Mouse (Mus musculus) stomach, embryonic 15.5 days (tissue): ENCODE measurements around the gene Lrrc4. TPM values are rescaled to one million over a fixed set of nuclear protein-coding genes. Genes with fewer than 3 reads are reported as not detected.

Experiments used
- ATAC-seq: fragments of 200-750 bp; cut with Nextera tagmentation; 2 replicates; pipeline ENCODE4 v1.8.0; 2017; ENCODE audit warnings: low read depth, moderate number of reproducible peaks, moderate TSS enrichment; ENCODE audit not compliant: insufficient read depth, low FRiP score
- H3K27ac ChIP-seq: fragments of 300-500 bp; sonication (generic); 2 replicates; pipeline ENCODE4 v1.5.1; 2015; ENCODE audit warnings: mild to moderate bottlenecking, inconsistent platforms
- H3K27me3 ChIP-seq: fragments of 300-500 bp; sonication (generic); replicated peaks from 2 replicates; pipeline ENCODE4 v1.6.1; 2015; ENCODE audit warnings: inconsistent platforms
- H3K36me3 ChIP-seq: fragments of 300-500 bp; sonication (generic); 2 replicates; pipeline ENCODE4 v1.6.1; 2015; ENCODE audit warnings: inconsistent platforms
- H3K4me1 ChIP-seq: fragments of 300-500 bp; sonication (generic); 2 replicates; pipeline ENCODE4 v1.6.1; 2015; ENCODE audit warnings: inconsistent platforms
- H3K4me2 ChIP-seq: fragments of 300-500 bp; sonication (generic); 2 replicates; pipeline ENCODE4 v1.6.1; 2015; ENCODE audit warnings: mild to moderate bottlenecking, inconsistent platforms
- H3K4me3 ChIP-seq: fragments of 300-500 bp; sonication (generic); replicated peaks from 2 replicates; pipeline ENCODE4 v1.5.1; 2015; ENCODE audit warnings: inconsistent platforms
- H3K9ac ChIP-seq: fragments of 300-500 bp; sonication (generic); 2 replicates; pipeline ENCODE4 v1.6.1; 2015; ENCODE audit warnings: inconsistent platforms
- H3K9me3 ChIP-seq: fragments of 300-500 bp; sonication (generic); 2 replicates; pipeline ENCODE4 v1.6.1; 2016; ENCODE audit warnings: inconsistent platforms
- WGBS: fragments of 180-500 bp; shearing (Covaris S2); methylation state at CpG from one replicate; pipeline ENCODE4 v1.1.7; 2015; 5-methylcytosine and 5-hydroxymethylcytosine counted together
- polyA plus RNA-seq: library from polyadenylated mRNA; unstranded; fragments of >200 nt; fragmentation: Nextera tagmentation; extraction: Ambion mirVana; gene quantifications from 2 replicates; pipeline ENCODE4 v1.2.1, GENCODE M21; 2015

Lrrc4 gene
- polyA plus RNA-seq, 1 experiment from 2014 or later, result 0.41 TPM

GRCm38 (mm10) chr6:28833380-28833822, 1.9 kb upstream of the Lrrc4 start:
- peak overlapping the region; percentile 58 for H3K4me3 ChIP-seq
- peaks cover 19% of the 10 kb centered on the region for H3K4me1 ChIP-seq
- peak overlapping the region; percentile 39; the same call in 1 of the 2 replicates for H3K9ac ChIP-seq
- ATAC-seq, result peak; percentile 71
- WGBS, result 2% methylated on average over 40 of the region's 43 CpGs
- H3K4me2 ChIP-seq, result peak overlapping the region; percentile 100
- H3K36me3 ChIP-seq, result no peaks in the 10 kb centered on the region
- H3K27ac ChIP-seq, result no peak overlapping the region
- H3K9me3 ChIP-seq, result no peaks in the 10 kb centered on the region
- H3K27me3 ChIP-seq, result peaks cover 8% of the 10 kb centered on the region

- Histone ChIP-seq H3K27ac (no peak overlapping the region), H3K4me2 (peak overlapping the region; percentile 100), H3K9ac (peak overlapping the region; percentile 39; the same call in 1 of the 2 replicates), H3K4me1 (peaks cover 19% of the 10 kb centered on the region), H3K4me3 (peak overlapping the region; percentile 58), H3K27me3 (peaks cover 8% of the 10 kb centered on the region), H3K9me3 (no peaks in the 10 kb centered on the region), H3K36me3 (no peaks in the 10 kb centered on the region)
- ATAC-seq, result peak; percentile 53; the same call in 1 of the 2 replicates
- under 1% methylated on average over 57 of the region's 58 CpGs for WGBS
Measured at GRCm38 (mm10) chr6:28832751-28833291, 1.3 kb upstream of the Lrrc4 start.

GRCm38 (mm10) chr6:28831854-28832750, 555 bp upstream of the Lrrc4 start:
- Histone ChIP-seq H3K4me3 (peak overlapping the region; percentile 58), H3K27me3 (peaks cover 8% of the 10 kb centered on the region), H3K9ac (peak overlapping the region; percentile 39; the same call in 1 of the 2 replicates), H3K4me1 (peaks cover 20% of the 10 kb centered on the region), H3K36me3 (no peaks in the 10 kb centered on the region), H3K9me3 (no peaks in the 10 kb centered on the region), H3K4me2 (peak overlapping the region; percentile 100), H3K27ac (no peak overlapping the region)
- ATAC-seq, result peak; percentile 36; the same call in 1 of the 2 replicates
- WGBS, result under 1% methylated on average over 78 of the region's 82 CpGs

GRCm38 (mm10) chr6:28830306-28830705, 1.2 kb downstream of the Lrrc4 start:
- peaks cover 25% of the 10 kb centered on the region for H3K4me1 ChIP-seq
- no peak overlapping the region for H3K9ac ChIP-seq
- WGBS, result 92% methylated on average over 12 of the region's 12 CpGs
- ATAC-seq, result no peak
- no peak overlapping the region for H3K4me2 ChIP-seq
- H3K27me3 ChIP-seq, result peaks cover 8% of the 10 kb centered on the region
- H3K4me3 ChIP-seq, result no peak overlapping the region
- no peaks in the 10 kb centered on the region for H3K36me3 ChIP-seq
- H3K9me3 ChIP-seq, result no peaks in the 10 kb centered on the region
- no peak overlapping the region for H3K27ac ChIP-seq

- peaks cover 22% of the 10 kb centered on the region for H3K4me1 ChIP-seq
- peaks cover 8% of the 10 kb centered on the region for H3K27me3 ChIP-seq
- no peaks in the 10 kb centered on the region for H3K36me3 ChIP-seq
- no peak overlapping the region for H3K9ac ChIP-seq
- H3K9me3 ChIP-seq, result no peaks in the 10 kb centered on the region
- H3K27ac ChIP-seq, result no peak overlapping the region
- H3K4me3 ChIP-seq, result no peak overlapping the region
- 46% methylated on average over 6 of the region's 6 CpGs for WGBS
- ATAC-seq, result no peak
- no peak overlapping the region for H3K4me2 ChIP-seq
Measured at GRCm38 (mm10) chr6:28828593-28828992, 3.0 kb downstream of the Lrrc4 start.

GRCm38 (mm10) chr6:28827565-28827964, 4.0 kb downstream of the Lrrc4 start:
- H3K9me3 ChIP-seq, result no peaks in the 10 kb centered on the region
- peaks cover 8% of the 10 kb centered on the region for H3K27me3 ChIP-seq
- H3K9ac ChIP-seq, result no peak overlapping the region
- H3K27ac ChIP-seq, result no peak overlapping the region
- no peak overlapping the region for H3K4me2 ChIP-seq
- H3K4me3 ChIP-seq, result no peak overlapping the region
- H3K36me3 ChIP-seq, result no peaks in the 10 kb centered on the region
- 56% methylated on average over 3 of the region's 3 CpGs for WGBS
- ATAC-seq, result no peak
- peaks cover 17% of the 10 kb centered on the region for H3K4me1 ChIP-seq

- Histone ChIP-seq H3K4me1 (peaks cover 14% of the 10 kb centered on the region), H3K4me2 (no peak overlapping the region), H3K36me3 (no peaks in the 10 kb centered on the region), H3K27ac (no peak overlapping the region), H3K9me3 (no peaks in the 10 kb centered on the region), H3K27me3 (peaks cover 8% of the 10 kb centered on the region), H3K4me3 (no peak overlapping the region), H3K9ac (no peak overlapping the region)
- no peak for ATAC-seq
- 71% methylated on average over 9 of the region's 9 CpGs for WGBS
Measured at GRCm38 (mm10) chr6:28826689-28827389, 4.7 kb downstream of the Lrrc4 start.

- no peak overlapping the region for H3K27ac ChIP-seq
Measured at GRCm38 (mm10) chr6:28825894-28826293, 5.7 kb downstream of the Lrrc4 start.

GRCm38 (mm10) chr6:28823802-28824201, 7.7 kb downstream of the Lrrc4 start:
- 86% methylated on average over 5 of the region's 5 CpGs for WGBS
- peaks cover 6% of the 10 kb centered on the region; the same call in 1 of the 2 replicates for H3K4me1 ChIP-seq
- no peak for ATAC-seq

More at GRCm38 (mm10) chr6:28825894-28826293, 5.7 kb downstream of the Lrrc4 start:
- H3K4me1 ChIP-seq, result peaks cover 6% of the 10 kb centered on the region; the same call in 1 of the 2 replicates
- no peak overlapping the region for H3K9ac ChIP-seq
- H3K36me3 ChIP-seq, result no peaks in the 10 kb centered on the region
- no peak overlapping the region for H3K4me2 ChIP-seq
- H3K9me3 ChIP-seq, result no peaks in the 10 kb centered on the region
- ATAC-seq, result no peak
- H3K4me3 ChIP-seq, result no peak overlapping the region
- 82% methylated on average over 3 of the region's 3 CpGs for WGBS
- peaks cover 3% of the 10 kb centered on the region for H3K27me3 ChIP-seq

GRCm38 (mm10) chr6:28823375-28823774, 8.2 kb downstream of the Lrrc4 start:
- no peak overlapping the region for H3K9ac ChIP-seq
- H3K27ac ChIP-seq, result no peak overlapping the region
- no peaks in the 10 kb centered on the region for H3K9me3 ChIP-seq
- no peaks in the 10 kb centered on the region for H3K27me3 ChIP-seq
- ATAC-seq, result no peak
- no peak overlapping the region for H3K4me3 ChIP-seq
- H3K36me3 ChIP-seq, result no peaks in the 10 kb centered on the region
- H3K4me2 ChIP-seq, result no peak overlapping the region
- WGBS, result 85% methylated on average over 3 of the region's 3 CpGs
- H3K4me1 ChIP-seq, result peaks cover 6% of the 10 kb centered on the region; the same call in 1 of the 2 replicates

More at GRCm38 (mm10) chr6:28823802-28824201, 7.7 kb downstream of the Lrrc4 start:
- Histone ChIP-seq H3K4me3 (no peak overlapping the region), H3K4me2 (no peak overlapping the region), H3K9me3 (no peaks in the 10 kb centered on the region), H3K27ac (no peak overlapping the region), H3K9ac (no peak overlapping the region), H3K27me3 (no peaks in the 10 kb centered on the region), H3K36me3 (no peaks in the 10 kb centered on the region)

- 66% methylated on average over 3 of the region's 3 CpGs for WGBS
- no peak for ATAC-seq
Measured at GRCm38 (mm10) chr6:28822296-28822695, 9.3 kb downstream of the Lrrc4 start.

More at GRCm38 (mm10) chr6:28822296-28822695, 9.3 kb downstream of the Lrrc4 start:
- H3K9ac ChIP-seq, result no peak overlapping the region
- H3K4me1 ChIP-seq, result peaks cover 6% of the 10 kb centered on the region; the same call in 1 of the 2 replicates
- no peak overlapping the region for H3K27ac ChIP-seq
- H3K27me3 ChIP-seq, result no peaks in the 10 kb centered on the region
- no peak overlapping the region for H3K4me3 ChIP-seq
- H3K4me2 ChIP-seq, result no peak overlapping the region
- H3K9me3 ChIP-seq, result no peaks in the 10 kb centered on the region
- H3K36me3 ChIP-seq, result no peaks in the 10 kb centered on the region
